Mouse (Mus musculus) thymus, adult 2 months (tissue): ENCODE data around the gene Ino80e. TPM values are rescaled to one million over a fixed set of nuclear protein-coding genes. Genes with fewer than 3 reads are reported as not detected.

Experiments
- DNase-seq: peaks from one replicate; pipeline ENCODE4 v3.0.0; 2021
- H3K27ac ChIP-seq: fragments of 200-500 bp; 2 replicates; pipeline ENCODE4 v1.5.1; 2012; ENCODE audit warnings: low read length, control low read depth; ENCODE audit not compliant: control insufficient read depth, insufficient read depth
- H3K27me3 ChIP-seq: fragments of 200-500 bp; 2 replicates; pipeline ENCODE4 v1.6.1; 2012; ENCODE audit warnings: mild to moderate bottlenecking, low read length, moderate library complexity, mixed read lengths; ENCODE audit not compliant: control insufficient read depth, insufficient read depth
- H3K36me3 ChIP-seq: fragments of 200-500 bp; 2 replicates; pipeline ENCODE4 v1.6.1; 2012; ENCODE audit warnings: mild to moderate bottlenecking, low read length, moderate library complexity; ENCODE audit not compliant: control insufficient read depth, insufficient read depth
- H3K4me1 ChIP-seq: fragments of 200-500 bp; replicated peaks from 2 replicates; pipeline ENCODE4 v1.6.1; 2012; ENCODE audit warnings: low read length; ENCODE audit not compliant: control insufficient read depth, insufficient read depth
- H3K4me3 ChIP-seq: fragments of 200-500 bp; 2 replicates; pipeline ENCODE4 v1.5.1; 2012; ENCODE audit warnings: mild to moderate bottlenecking, low read length, control low read depth, moderate library complexity; ENCODE audit not compliant: control insufficient read depth, insufficient read depth
- CTCF ChIP-seq: fragments of 200-500 bp; IDR thresholded peaks from 2 replicates; pipeline ENCODE4 v1.5.1; 2012; ENCODE audit warnings: mild to moderate bottlenecking, control low read depth, low read length, moderate library complexity, borderline replicate concordance; ENCODE audit not compliant: control insufficient read depth, poor library complexity, insufficient read depth; ENCODE audit errors: extremely low read depth
- POLR2A ChIP-seq: fragments of 200-500 bp; IDR thresholded peaks from 2 replicates; pipeline ENCODE4 v1.6.1; 2012; ENCODE audit warnings: mild to moderate bottlenecking, low read length, control low read depth, moderate library complexity; ENCODE audit not compliant: control insufficient read depth, poor library complexity, insufficient read depth; ENCODE audit errors: extremely low read depth
- WGBS: fragments of 180-500 bp; shearing (Covaris S2); methylation state at CpG from one replicate; pipeline ENCODE4 v1.1.7; 2018; 5-methylcytosine and 5-hydroxymethylcytosine counted together
- polyA plus RNA-seq: library from polyadenylated mRNA; depleted of rRNA; stranded (reverse); fragments of >200 nt; gene quantifications from 2 replicates; pipeline ENCODE4 v1.2.3, GENCODE M21; 2012

Ino80e gene
- polyA plus RNA-seq, 1 experiment, result 122 TPM

DNA sequence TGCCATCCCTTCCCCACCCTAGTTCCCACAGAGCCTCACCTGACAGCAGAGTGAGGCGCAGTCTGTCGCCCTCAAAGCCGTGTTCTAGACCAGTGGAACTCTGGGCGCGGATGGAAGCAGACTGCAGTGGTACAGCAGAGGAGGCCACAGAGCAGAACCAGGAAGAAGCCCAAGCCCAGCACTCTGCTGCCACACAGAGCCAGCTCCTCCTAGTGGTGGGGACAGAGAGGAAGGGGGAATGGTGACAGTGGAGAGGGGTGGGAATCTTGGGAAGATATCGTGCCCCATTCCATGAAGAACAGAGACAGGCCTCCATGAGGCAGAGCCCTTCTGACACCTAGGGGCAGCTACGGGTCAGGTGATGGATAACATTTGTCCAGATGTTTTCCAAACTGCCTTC lies 26.7 kb upstream of the Ino80e start:
- no peak overlapping the region for H3K4me3 ChIP-seq
- no peaks in the 10 kb centered on the region for H3K27me3 ChIP-seq
- TF ChIP-seq CTCF, result peak; percentile 61; the same call in 1 of the 2 replicates
- no peak for TF ChIP-seq POLR2A
- peaks cover 6% of the 10 kb centered on the region; the same call in 1 of the 2 replicates for H3K4me1 ChIP-seq
- H3K27ac ChIP-seq, result no peak overlapping the region
- no peaks in the 10 kb centered on the region for H3K36me3 ChIP-seq
- peak; percentile 39 for DNase-seq
- WGBS, result 70% methylated on average over 7 of the region's 7 CpGs

DNA sequence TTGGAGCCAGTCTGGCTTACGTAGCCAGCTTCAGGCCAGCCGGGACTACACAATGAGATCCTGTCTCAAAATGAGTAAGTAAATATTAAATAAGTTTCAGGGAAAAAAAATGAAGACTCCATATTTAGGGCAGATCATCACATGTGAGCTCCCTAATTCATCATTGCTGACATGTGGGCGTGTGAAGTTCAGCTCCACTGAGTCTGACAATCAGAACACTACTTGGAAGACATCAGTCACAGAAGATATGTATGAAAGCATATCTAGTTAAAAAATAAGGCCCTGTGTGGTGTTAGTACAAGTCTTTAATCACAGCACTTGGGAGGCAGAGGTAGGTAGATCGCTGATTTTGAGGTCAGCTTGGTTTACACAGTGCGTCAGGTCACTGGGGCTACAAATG lies 25.1 kb upstream of the Ino80e start:
- Histone ChIP-seq H3K4me1 (peaks cover 16% of the 10 kb centered on the region), H3K27me3 (no peaks in the 10 kb centered on the region), H3K4me3 (no peak overlapping the region), H3K27ac (no peak overlapping the region), H3K36me3 (no peaks in the 10 kb centered on the region)
- no peak for DNase-seq
- 91% methylated on average over 5 of the region's 5 CpGs for WGBS
- TF ChIP-seq CTCF (no peak), POLR2A (no peak)

DNA sequence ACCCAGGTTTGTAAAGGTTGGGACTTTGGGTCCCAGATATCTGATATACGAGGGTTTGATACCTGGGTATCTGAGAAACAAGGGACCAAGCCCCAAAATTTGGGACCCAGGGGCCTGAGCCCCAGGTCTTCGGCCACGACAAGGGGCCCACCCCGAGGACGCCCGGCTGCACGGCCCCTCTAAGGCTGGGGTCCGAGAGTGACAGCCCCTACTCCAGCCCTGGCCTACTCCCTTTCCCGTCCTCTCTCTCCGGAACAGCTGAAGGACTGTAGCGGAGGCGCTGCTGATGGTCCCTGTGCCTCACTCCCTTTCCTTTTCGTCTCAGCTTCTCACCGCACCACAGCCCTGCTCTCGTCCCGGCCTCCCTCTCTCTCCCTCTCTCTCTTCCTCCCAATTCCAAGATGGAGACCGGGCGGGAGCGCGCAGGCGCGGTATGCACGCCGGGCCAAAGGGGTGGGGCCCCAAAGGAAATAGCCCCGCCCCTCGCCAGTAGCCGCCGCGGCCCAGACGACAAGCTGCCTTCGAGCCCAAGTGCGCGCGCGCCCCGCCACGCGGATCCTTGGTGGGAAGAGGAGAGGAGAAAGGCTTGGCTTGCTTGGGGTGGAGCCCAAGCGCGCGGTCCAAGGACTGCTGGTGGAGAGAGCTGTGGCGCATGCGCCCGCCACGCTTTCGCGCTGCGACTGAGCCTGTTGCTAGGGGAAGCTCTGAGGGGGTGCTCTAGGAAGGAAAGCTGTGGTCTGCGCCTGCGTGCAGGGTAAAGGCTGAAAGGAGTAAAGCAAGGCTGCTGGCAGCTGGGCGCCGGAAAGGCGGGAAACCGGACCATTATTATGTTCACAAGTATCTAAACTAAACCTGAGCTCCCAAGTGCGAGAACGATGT lies 22.3 kb upstream of the Ino80e start, which contains the start of gene Taok2:
Taok2 (minus strand) TSS at position 418 of the 879 bp plus-strand sequence.
- peak within 1 kb of the TSS; percentile 57 for H3K27ac ChIP-seq
- under 1% methylated on average over 56 of the region's 56 CpGs for WGBS
- no peaks in the 10 kb centered on the region for H3K27me3 ChIP-seq
- H3K4me1 ChIP-seq, result peaks cover 28% of the 10 kb centered on the region
- H3K4me3 ChIP-seq, result peak within 1 kb of the TSS; percentile 93
- TF ChIP-seq POLR2A (peak; percentile 63), CTCF (0 out of 2 replicates have a peak, but pooled peaks have one; percentile 66)
- H3K36me3 ChIP-seq, result peaks cover 10% of the 10 kb centered on the region
- peak; percentile 93 for DNase-seq

DNA sequence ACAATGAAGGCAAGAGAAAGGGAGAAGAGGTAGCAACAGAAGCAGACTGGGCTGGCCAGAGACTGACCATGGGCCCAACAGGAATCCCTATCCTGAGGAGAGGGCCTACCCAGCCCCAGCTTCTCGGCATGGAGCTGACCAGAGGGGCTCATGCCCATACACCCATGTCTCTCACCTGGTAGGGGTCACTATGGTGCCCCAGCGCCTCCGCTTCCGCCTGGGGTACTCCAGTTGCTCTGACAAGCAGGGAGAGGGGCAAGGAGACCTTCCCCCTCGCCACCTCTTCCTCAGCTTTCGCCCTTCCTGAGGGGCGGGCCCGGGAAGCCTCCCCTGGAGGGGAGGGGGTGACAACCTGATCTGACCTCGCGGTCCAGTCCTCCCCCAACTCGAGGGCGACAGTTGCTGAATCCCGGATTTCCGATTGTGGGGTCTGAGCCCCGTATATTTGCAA lies 21.6 kb upstream of the Ino80e start:
- Histone ChIP-seq H3K36me3 (peaks cover 17% of the 10 kb centered on the region), H3K4me3 (peak overlapping the region; percentile 93), H3K4me1 (peaks cover 28% of the 10 kb centered on the region), H3K27me3 (no peaks in the 10 kb centered on the region), H3K27ac (no peak overlapping the region)
- TF ChIP-seq CTCF (no peak), POLR2A (no peak)
- DNase-seq, result peak; percentile 47
- under 1% methylated on average over 15 of the region's 15 CpGs for WGBS

DNA sequence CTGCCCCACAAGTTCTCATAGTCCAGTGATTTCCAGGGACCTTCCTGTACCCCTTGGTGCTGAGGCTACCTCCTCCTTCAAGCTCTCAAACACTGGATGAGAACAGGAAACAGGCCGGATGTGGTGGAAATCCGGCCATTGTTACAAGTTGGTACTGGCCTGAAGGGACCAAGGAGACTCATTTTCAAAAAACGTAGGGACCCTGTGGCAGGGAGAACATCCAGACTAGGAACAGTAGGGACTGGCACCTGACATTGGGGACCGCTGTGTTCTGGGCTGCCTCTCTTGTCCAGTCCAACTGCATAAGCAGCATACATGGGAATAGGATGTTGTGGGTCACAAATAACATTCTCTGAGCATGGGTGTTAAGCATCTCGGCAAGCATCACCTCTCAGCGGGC lies 18.9 kb upstream of the Ino80e start:
- Histone ChIP-seq H3K4me1 (peaks cover 27% of the 10 kb centered on the region), H3K4me3 (no peak overlapping the region), H3K27me3 (no peaks in the 10 kb centered on the region), H3K36me3 (peaks cover 37% of the 10 kb centered on the region), H3K27ac (no peak overlapping the region)
- 46% methylated on average over 6 of the region's 6 CpGs for WGBS
- DNase-seq, result no peak
- TF ChIP-seq POLR2A, result no peak
- no peak for TF ChIP-seq CTCF

DNA sequence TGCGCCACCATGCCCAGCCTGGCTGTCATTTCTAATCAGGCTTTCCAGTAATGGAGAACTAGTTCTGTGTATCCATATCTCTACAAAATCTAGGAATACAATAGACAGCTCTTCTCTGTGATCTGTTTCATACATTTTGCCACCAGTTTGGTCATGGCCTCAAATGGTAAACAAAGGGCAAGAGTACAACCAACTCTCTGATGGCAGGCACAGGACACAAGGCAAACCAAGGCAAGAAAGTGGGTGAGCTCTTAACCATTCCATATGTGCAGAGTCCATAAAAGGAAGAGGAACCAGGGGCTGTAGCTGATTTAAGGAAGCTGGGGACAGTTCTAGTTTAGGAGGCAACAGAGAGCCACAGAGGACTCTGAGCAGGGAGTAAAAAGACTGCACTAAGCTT lies 15.1 kb upstream of the Ino80e start:
- Histone ChIP-seq H3K4me1 (peaks cover 12% of the 10 kb centered on the region), H3K36me3 (peaks cover 73% of the 10 kb centered on the region), H3K4me3 (no peak overlapping the region), H3K27me3 (no peaks in the 10 kb centered on the region), H3K27ac (no peak overlapping the region)
- TF ChIP-seq POLR2A (no peak), CTCF (no peak)
- 100% methylated on average over 1 of the region's 1 CpGs for WGBS
- DNase-seq, result no peak

DNA sequence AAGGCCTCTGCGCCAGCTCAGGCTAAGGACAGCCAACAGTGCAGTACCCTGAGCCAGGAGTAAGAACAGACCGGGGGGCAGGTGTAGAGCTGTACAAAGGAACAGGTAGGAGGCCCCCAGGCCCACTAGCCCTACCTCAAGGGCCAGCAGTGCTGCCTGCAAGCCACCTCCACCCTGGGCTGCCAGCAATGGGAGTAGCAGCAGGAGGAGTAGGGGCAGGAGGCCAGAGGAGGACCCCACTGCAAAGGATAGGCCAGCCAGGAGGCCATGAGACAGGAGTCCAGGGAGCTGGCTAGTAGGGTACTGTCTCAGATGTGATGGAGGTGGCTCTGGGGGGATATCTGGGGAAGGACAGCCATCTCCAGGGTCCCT lies 8.3 kb upstream of the Ino80e start:
- TF ChIP-seq CTCF (no peak), POLR2A (no peak)
- H3K36me3 ChIP-seq, result peaks cover 71% of the 10 kb centered on the region
- H3K27me3 ChIP-seq, result no peaks in the 10 kb centered on the region
- H3K4me3 ChIP-seq, result no peak overlapping the region
- DNase-seq, result no peak
- 93% methylated on average over 2 of the region's 2 CpGs for WGBS
- no peak overlapping the region for H3K27ac ChIP-seq
- no peaks in the 10 kb centered on the region for H3K4me1 ChIP-seq
